Mouse (Mus musculus): ENCODE data around the gene Cd47.

DNA sequence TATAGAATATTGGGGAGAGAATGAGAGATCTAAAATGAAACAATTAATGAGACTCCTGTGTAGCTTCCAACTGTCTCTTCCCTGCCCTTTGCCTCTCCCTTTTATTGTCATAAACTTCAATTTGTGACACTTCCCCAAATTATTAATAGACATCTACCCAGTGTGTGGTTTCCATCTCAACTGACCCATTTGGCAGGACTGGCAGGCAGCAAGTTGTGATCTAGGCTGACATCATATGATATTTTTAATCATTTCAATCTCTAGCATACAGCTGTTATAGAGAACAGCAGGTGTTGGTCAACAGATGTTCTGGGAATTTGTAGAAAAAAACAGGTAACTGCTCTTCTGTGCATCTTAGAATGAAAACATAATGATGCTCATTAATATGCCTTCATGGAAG is 17.0 kb upstream of the Cd47 start:
- TF ChIP-seq CTCF (IDR thresholded peaks at IDR 0.05; ENCODE audit: low read depth, low read length) (no peak), POLR2A (IDR thresholded peaks at IDR 0.05; ENCODE audit: extremely low read depth, insufficient read depth, low read length) (no peak)

Data from liver, adult 2 months (tissue).